Mouse (Mus musculus) urinary bladder, postnatal 36 days (tissue): Measurements from ENCODE around the gene Gstcd.

Experiments used
- DNase-seq, 2 experiments: peaks; one replicate each; pipeline ENCODE4 v3.0.0; 2022; ENCODE audit warnings: low spot score in 2 of 2, mixed read lengths in 1 of 2

The Gstcd gene

GRCm38 (mm10) chr3:133026977-133027376 lies 64.9 kb downstream of the Gstcd start:
- DNase-seq, result no peak

- no peak for DNase-seq
Measured at GRCm38 (mm10) chr3:133007250-133007649, 84.6 kb downstream of the Gstcd start.

GRCm38 (mm10) chr3:132996299-132996698 lies 95.5 kb downstream of the Gstcd start:
- no peak for DNase-seq

GRCm38 (mm10) chr3:132995904-132996267 lies 95.9 kb downstream of the Gstcd start:
- no peak for DNase-seq

- DNase-seq, result no peak
Measured at GRCm38 (mm10) chr3:132995172-132995903, 96.5 kb downstream of the Gstcd start.

- DNase-seq, result no peak
Measured at GRCm38 (mm10) chr3:132986188-132986587, 105.6 kb downstream of the Gstcd start.

- DNase-seq, result peak; percentile 17 to 20
Measured at GRCm38 (mm10) chr3:132983845-132984485, 107.9 kb downstream of the Gstcd start.

- no peak for DNase-seq
Measured at GRCm38 (mm10) chr3:132981968-132982367, 109.9 kb downstream of the Gstcd start.

- no peak for DNase-seq
Measured at GRCm38 (mm10) chr3:132979781-132980461, 111.9 kb downstream of the Gstcd start.

- DNase-seq, result no peak
Measured at GRCm38 (mm10) chr3:132966255-132966654, 125.6 kb downstream of the Gstcd start.

GRCm38 (mm10) chr3:132964715-132965507 lies 126.9 kb downstream of the Gstcd start:
- no peak for DNase-seq

- DNase-seq, result no peak
Measured at GRCm38 (mm10) chr3:132962631-132963361, 129.0 kb downstream of the Gstcd start.

- no peak for DNase-seq
Measured at GRCm38 (mm10) chr3:132950529-132950880, 141.3 kb downstream of the Gstcd start.

GRCm38 (mm10) chr3:132949791-132950528 lies 141.9 kb downstream of the Gstcd start, which contains the start of gene Npnt:
Gene Npnt, minus strand, starts transcription at chr3:132950291.
- DNase-seq, result peak; percentile 13 to 27

GRCm38 (mm10) chr3:132949380-132949790 lies 142.4 kb downstream of the Gstcd start:
- peak; percentile 7 to 17 for DNase-seq

GRCm38 (mm10) chr3:132948298-132948795 lies 143.5 kb downstream of the Gstcd start:
- no peak for DNase-seq

- DNase-seq, result no peak
Measured at GRCm38 (mm10) chr3:132946086-132946485, 145.7 kb downstream of the Gstcd start.

GRCm38 (mm10) chr3:132945669-132946068 lies 146.2 kb downstream of the Gstcd start:
- DNase-seq, result no peak

GRCm38 (mm10) chr3:132944609-132945008 lies 147.2 kb downstream of the Gstcd start:
- no peak for DNase-seq

GRCm38 (mm10) chr3:132944193-132944592 lies 147.6 kb downstream of the Gstcd start:
- no peak for DNase-seq
